Mouse (Mus musculus) layer of hippocampus, adult 9-10 months (tissue): ENCODE data around the gene Gm7029.

Experiments
- DNase-seq: peaks from one replicate; pipeline ENCODE4 v3.0.0; 2022; ENCODE audit warnings: low spot score

The Gm7029 gene

GRCm38 (mm10) chr17:33913264-33913663 is 39.6 kb downstream of the Gm7029 start:
- no peak for DNase-seq

- no peak for DNase-seq
These were observed 40.3 kb downstream of the Gm7029 start for GRCm38 (mm10) chr17:33913905-33914304.

DNA sequence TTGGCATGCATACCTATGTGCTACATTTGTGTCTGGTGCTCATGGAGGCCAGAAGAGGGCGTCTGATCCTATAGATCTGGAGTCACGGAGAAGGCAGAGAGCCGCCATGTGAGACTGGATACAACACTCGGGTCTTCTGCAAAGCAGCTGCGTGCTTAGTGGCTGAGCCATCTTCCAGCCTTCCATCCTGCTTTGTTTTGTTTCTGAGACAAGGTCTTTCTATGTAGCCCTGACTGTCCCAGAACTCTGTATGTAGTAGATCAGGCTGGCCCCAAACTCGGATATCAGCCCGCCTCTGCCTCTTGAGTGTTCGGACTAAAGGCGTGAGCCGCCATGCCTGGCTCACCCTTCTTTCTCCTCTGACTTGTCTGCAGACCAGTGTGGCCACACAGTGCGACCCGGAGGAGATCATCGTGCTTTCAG is 41.3 kb downstream of the Gm7029 start:
- no peak for DNase-seq

DNA sequence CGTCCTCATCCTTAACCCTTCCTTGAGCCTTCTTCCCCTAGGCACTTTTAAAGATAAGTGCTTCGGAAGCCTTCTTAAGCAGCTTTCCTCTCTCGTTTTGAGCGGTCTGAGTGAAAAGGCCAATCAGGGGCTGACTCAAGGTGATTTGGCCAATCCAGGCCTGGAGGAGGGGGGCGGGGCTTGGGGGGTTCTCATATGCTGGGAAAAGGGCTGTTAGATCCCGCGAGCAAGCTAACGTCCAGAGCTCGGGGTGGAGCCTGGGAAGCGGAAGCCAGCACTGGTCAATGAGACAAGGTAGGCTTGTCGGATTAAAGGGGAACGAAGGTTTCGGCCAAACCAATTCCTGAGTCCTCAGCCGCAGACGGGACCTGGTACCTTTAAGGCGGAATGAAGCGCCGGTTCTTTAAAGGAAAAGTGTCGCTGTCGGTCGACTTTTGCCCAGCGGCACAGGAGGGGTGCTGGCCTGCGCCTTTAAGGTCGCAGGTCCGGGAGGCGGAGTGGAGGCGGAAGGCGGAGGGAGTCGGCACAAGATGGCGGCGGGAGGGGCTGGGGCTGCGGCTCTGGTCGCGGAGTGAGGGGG is 42.1 kb downstream of the Gm7029 start, which contains the start of the genes Tapbp and Zbtb22:
Gene Tapbp, plus strand, starts transcription at position 229 of the 580 bp plus-strand sequence.
Gene Zbtb22, plus strand, starts transcription at position 234 of the 580 bp plus-strand sequence.
- peak; percentile 91 for DNase-seq

DNA sequence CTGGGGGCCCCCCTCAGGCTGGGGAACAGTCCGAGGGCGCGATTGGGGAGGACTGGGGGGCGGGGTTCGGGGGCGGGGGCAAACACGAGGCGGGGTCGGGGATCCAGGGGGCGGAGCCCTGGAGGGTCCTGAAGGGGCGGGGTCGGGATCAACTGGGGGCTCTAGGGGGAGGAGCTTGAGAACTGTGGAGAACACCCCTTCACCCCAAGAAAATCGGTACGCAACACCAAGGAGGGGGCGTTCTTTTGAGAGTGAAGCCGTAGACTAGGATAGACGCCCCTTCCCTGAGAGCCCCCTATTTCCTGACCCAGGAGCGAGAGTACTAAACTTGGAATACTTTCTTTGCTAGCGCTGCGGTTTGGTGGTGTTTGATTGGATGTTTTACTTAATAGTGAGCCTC is 42.7 kb downstream of the Gm7029 start:
- no peak for DNase-seq

DNA sequence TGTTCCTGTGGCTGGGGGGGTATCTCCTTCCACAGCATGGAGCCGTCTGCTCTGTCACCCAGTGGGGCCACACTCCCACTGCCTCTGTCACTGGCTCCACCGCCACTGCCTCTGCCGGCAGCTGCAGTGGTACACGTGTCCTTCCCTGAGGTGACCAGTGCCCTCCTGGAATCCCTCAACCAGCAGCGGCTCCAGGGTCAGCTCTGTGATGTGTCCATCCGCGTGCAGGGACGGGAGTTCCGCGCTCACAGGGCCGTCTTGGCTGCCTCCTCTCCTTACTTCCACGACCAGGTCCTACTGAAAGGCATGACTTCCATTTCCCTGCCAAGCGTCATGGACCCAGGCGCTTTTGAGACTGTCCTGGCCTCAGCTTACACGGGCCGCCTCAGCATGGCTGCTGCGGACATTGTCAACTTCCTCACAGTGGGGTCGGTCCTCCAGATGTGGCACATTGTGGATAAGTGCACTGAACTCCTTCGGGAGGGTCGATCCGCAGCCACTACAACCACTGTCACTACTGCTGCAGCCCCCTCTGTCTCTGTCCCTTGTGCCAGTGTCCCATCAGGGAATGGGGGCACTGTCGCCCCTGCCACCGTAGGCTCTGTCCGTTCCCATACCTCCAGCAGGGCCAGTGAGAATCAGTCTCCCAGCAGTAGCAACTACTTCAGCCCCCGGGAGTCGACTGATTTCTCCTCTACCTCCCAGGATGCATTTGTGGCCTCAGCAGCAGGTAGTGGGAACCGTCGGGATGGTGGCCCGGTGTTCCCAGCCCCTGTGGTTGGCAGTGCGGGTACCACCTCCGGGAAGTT is 43.4 kb downstream of the Gm7029 start:
- no peak for DNase-seq

- DNase-seq = no peak
These were observed 44.1 kb downstream of the Gm7029 start for GRCm38 (mm10) chr17:33917656-33918292.

DNA sequence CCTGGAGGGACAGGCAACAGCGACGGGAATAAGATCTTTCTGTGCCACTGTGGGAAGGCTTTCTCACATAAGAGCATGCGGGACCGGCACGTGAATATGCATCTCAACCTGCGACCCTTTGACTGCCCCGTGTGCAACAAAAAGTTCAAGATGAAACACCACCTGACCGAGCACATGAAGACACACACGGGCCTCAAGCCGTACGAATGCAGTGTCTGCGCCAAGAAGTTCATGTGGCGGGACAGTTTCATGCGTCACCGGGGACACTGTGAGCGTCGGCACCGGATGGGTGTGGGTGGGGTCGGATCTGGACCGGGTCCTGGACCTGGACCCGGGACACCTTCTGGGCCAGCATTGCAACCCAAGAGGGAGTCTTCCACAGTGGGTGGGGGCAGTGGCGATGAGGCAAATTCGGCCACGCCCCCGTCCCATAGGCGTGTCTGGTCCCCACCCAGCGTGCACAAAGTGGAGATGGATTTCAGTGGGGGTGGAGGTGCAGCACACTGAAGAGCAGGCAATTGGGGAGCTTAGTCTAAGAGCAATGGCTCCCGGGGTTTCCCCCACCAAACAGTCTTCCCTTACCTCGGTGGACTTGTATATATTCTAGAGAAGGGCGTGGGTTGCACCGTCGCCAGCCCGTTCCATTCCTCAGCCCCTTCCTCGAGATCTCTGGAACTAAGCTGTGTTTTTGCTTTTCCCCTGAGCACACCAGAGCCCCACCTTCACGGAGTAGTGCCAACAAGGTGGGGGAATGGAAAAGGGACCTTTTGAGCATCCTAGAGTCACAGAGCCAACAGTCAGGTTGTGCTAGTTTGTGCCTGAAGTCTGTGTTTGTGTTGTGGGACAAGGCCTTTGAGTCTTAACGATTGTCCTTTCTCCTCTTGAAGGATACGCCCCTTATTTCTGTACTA is 44.9 kb downstream of the Gm7029 start:
- no peak for DNase-seq

DNA sequence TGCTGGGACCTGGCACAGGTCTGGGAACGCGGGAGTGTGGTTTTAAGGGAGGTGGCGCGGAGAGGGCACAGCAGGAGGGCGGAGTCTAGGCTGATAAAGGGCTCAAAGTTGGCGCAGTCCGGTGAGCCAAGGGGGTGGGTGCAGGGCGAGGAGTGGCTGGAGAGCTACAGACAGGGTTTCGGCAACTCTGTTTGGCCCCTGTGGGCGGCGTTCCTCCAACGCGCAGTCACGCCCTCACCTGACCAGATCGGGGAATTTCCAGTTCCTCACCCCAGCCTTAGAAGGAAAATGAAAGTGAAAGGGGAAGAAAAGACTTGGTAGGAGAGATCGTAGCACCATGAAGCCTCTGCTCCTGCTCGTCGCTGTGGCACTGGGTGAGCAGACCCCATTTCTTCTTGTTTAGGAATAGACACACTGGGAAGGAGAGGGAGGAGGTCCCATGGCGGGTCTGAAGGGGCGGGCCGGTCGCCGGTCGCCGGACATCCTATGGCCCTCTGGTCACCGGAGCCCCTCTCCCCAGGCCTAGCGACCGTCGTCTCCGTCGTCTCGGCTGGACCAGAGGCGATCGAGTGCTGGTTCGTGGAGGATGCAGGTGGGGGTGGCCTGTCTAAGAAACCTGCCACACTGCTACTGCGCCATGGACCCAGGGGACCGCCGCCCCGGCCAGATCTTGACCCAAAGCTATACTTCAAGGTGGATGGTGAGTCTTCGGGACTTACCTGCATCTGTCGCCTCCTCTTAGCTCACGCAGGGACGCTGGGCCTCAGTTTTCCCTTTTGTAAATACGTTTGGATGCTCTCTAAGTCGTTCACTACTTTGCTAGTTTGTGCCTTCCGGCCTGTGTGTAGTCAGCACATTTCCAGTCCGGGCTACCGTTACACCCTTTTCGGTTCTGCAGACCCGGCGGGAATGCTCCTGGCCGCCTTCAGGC is 46.0 kb downstream of the Gm7029 start:
- no peak for DNase-seq

DNA sequence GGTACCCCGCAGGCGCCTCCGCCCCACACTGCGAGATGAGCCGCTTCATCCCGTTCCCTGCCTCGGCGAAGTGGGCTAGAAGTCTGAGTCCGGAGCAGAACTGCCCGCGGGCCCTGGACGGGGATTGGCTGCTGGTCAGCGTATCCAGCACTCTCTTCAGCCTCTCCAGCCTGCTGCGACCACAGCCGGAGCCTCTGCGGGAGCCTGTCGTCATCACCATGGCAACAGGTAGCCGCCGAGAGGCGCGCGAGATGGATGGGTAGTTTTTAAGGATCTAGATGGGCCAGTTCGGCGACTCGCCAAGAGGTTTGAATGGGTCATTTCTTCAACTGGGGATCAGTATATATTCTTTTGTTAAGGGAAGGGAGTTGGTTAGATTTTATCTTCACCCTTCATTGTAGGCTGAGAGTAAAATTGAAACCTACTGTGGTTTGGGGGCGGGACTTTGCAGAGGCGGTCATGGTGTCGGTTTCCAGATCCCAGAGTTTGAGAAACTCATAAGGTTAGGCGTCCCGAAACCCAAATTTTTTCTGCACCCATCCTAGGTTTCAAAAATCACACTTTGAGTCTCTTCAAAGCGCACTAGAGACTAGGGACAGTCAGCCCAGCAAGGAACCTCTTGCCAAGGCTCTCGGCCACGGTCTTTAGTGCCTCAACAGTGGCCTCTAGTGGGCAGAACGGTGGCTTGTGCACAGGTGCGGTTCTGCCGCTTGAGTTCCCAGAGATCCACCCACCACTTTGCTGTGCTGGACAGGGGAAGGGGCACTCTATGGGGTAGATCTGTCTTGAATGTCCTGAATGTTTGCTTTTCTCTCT is 46.9 kb downstream of the Gm7029 start:
- no peak for DNase-seq

GRCm38 (mm10) chr17:33921361-33921760 is 47.7 kb downstream of the Gm7029 start:
- no peak for DNase-seq
